Mouse (Mus musculus): ENCODE measurements at regions not wholly inside any gene's neighbourhood (a gene's known extent, or its start where the extent isn't known, plus 50 kb on each side); places are given as distances from the start of the nearest gene placed in this dataset.

- TF ChIP-seq POLR2A (IDR thresholded peaks at IDR 0.05; ENCODE audit: borderline replicate concordance, insufficient read depth, low read length) = no peak
- TF ChIP-seq CTCF (IDR thresholded peaks at IDR 0.05; ENCODE audit: borderline replicate concordance, insufficient read depth, low read depth, low read length) = no peak
Measured at GRCm38 (mm10) chr4:73488297-73489049, 83.6 kb upstream of the Gm11487 start.

Measured in cerebellum, adult 2 months (tissue).